Comparison of ENCODE assay signal across 16 mouse cellular contexts in genomic region chrX:164951858-164952576, GRCm38 (mm10). TPM values are rescaled to one million over a fixed set of nuclear protein-coding genes. Genes with fewer than 3 reads are reported as not detected.
A peak's percentile ranks its signal among the peaks of the same experiment; 100 is the strongest.
DNase-seq lines count a peak whose midpoint lies in the region; ATAC-seq and TF ChIP-seq lines count a peak whose summit lies in the region.
"Had no signal": no experiment of that assay in that cellular context is flagged by ENCODE, and none has a peak within 500 bp of the region (broad histone marks: within the 10 kb centered on the region; RNA-seq: fewer than 3 reads in every experiment).

No protein-coding gene starts in this region.

- peaks cover 27% of the 10 kb centered on the region for H3K36me3 ChIP-seq in megakaryocyte, embryonic 14.5 days (replicated peaks; ENCODE audit: low read length)
- H3K36me3 ChIP-seq: liver, embryonic 12.5 days; midbrain, embryonic 15.5 days; neural tube, embryonic 15.5 days had no signal

- no peaks in the 10 kb centered on the region for H3K9me3 ChIP-seq in megakaryocyte, embryonic 14.5 days
- H3K9me3 ChIP-seq: liver, embryonic 12.5 days; midbrain, embryonic 15.5 days; neural tube, embryonic 15.5 days had no signal

- peaks cover 11% of the 10 kb centered on the region for H3K4me1 ChIP-seq in megakaryocyte, embryonic 14.5 days
- H3K4me1 ChIP-seq: liver, embryonic 12.5 days; midbrain, embryonic 15.5 days; neural tube, embryonic 15.5 days had no signal

- no peak overlapping the region for H3K4me3 ChIP-seq in gastrocnemius, adult 2 months
- H3K4me3 ChIP-seq in megakaryocyte, embryonic 14.5 days (replicated peaks), result peak overlapping the region; percentile 14
- H3K4me3 ChIP-seq: liver, embryonic 12.5 days; midbrain, embryonic 15.5 days; neural tube, embryonic 15.5 days had no signal

- intact Hi-C loops in gastrocnemius, adult 2 months (cut with DNase I), result no loop called here

- ATAC-seq in megakaryocyte, adult 5-6 weeks (ENCODE audit: poor library complexity, severe bottlenecking), result no peak
- no peak for ATAC-seq in cerebellum, adult (ENCODE audit: insufficient number of reproducible peaks, low FRiP score, low TSS enrichment)
- ATAC-seq: liver, embryonic 12.5 days; midbrain, embryonic 15.5 days had no signal

- no peaks in the 10 kb centered on the region for H3K27me3 ChIP-seq in megakaryocyte, embryonic 14.5 days (replicated peaks)
- H3K27me3 ChIP-seq: liver, embryonic 12.5 days; midbrain, embryonic 15.5 days; neural tube, embryonic 15.5 days had no signal

- DNase-seq in gastrocnemius, adult 2 months, result peak; percentile 15
- DNase-seq in gastrocnemius, postnatal 25 days, result no peak
- DNase-seq in kidney, postnatal 25 days, result peak; percentile 13 to 52
- DNase-seq in c-Kit-positive CD71-positive TER-119-positive erythroid progenitor cells, embryonic 14.5 days (ENCODE audit: low spot score), result no peak
- no peak for DNase-seq in spleen, adult 18-20 months
- DNase-seq: B cell, adult 2 months; gastrocnemius, postnatal 14 days; thymus, adult 18-20 months had no signal

- peak overlapping the region; percentile 70 for H3K27ac ChIP-seq in gastrocnemius, adult 2 months
- H3K27ac ChIP-seq: liver, embryonic 12.5 days; midbrain, embryonic 15.5 days; neural tube, embryonic 15.5 days had no signal

- TF ChIP-seq CTCF in gastrocnemius, adult 2 months (IDR thresholded peaks at IDR 0.05), result no peak

RNA-seq across cellular contexts. Expression of gene Mospd2, which starts 28.2 kb away (rescaled TPM):
- 1 to 10 TPM; 7.3 to 8.1 TPM for total RNA-seq in gastrocnemius, adult 2 months (2021)
- total RNA-seq in gastrocnemius, postnatal 25 days (2021), result 1 to 10 TPM; 7.0 to 7.2 TPM
- polyA plus RNA-seq in megakaryocyte, embryonic 14.5 days (2012; ENCODE audit: insufficient read depth, low replicate concordance), result 0.09 TPM in 1 of 2 replicates, not detected in the other
- 76.1 and 79.3 TPM in 2 replicates for total RNA-seq in megakaryocyte, adult 5-6 weeks (2015)
- 76.1 and 87.5 TPM in 2 replicates for total RNA-seq in megakaryocyte, adult 5-6 weeks (2017)

RNA-seq across cellular contexts. Expression of gene Fancb, which starts 28.4 kb away (rescaled TPM):
- total RNA-seq in gastrocnemius, adult 2 months (2021), result under 1 TPM; 0.45 to 0.54 TPM
- under 1 TPM; 0.49 to 0.51 TPM for total RNA-seq in gastrocnemius, postnatal 25 days (2021)
- not detected in 2 replicates for polyA plus RNA-seq in megakaryocyte, embryonic 14.5 days (2012; ENCODE audit: insufficient read depth, low replicate concordance)
- 5.5 and 8.2 TPM in 2 replicates for total RNA-seq in megakaryocyte, adult 5-6 weeks (2015)
- total RNA-seq in megakaryocyte, adult 5-6 weeks (2017), result 7.2 and 10.5 TPM in 2 replicates

RNA-seq across cellular contexts. Expression of gene Gm17604, which starts 52.6 kb away (rescaled TPM):
- total RNA-seq in gastrocnemius, adult 2 months (2021), result not detected
- total RNA-seq in gastrocnemius, postnatal 25 days (2021), result not detected
- not detected in 2 replicates for polyA plus RNA-seq in megakaryocyte, embryonic 14.5 days (2012; ENCODE audit: insufficient read depth, low replicate concordance)
- total RNA-seq in megakaryocyte, adult 5-6 weeks (2015), result not detected in 2 replicates
- not detected in 2 replicates for total RNA-seq in megakaryocyte, adult 5-6 weeks (2017)
- total RNA-seq: gastrocnemius, postnatal 14 days; layer of hippocampus, postnatal 10 days had no signal
- polyA plus RNA-seq: liver, embryonic 12.5 days; midbrain, embryonic 15.5 days; neural tube, embryonic 15.5 days; spleen, adult 2 months had no signal

Comparison
In these comparisons a context has a peak if more than half of its experiments do, and no peak if none do; other contexts are left out.
1. DNase-seq: peak in gastrocnemius, adult 2 months (single experiment) and kidney, postnatal 25 days (2 of 2); none in gastrocnemius, postnatal 25 days (single experiment), c-Kit-positive CD71-positive TER-119-positive erythroid progenitor cells, embryonic 14.5 days (single experiment) and spleen, adult 18-20 months (0 of 2).
2. RNA of gene Mospd2, which starts 28.2 kb away (total RNA-seq): 76.1 to 87.5 TPM in megakaryocyte, adult 5-6 weeks; 7.3 to 8.1 TPM in gastrocnemius, adult 2 months and 7.0 to 7.2 TPM in gastrocnemius, postnatal 25 days; every median in the first group is over 4 times any median in the second.
3. RNA of gene Fancb, which starts 28.4 kb away (total RNA-seq): 5.5 to 10.5 TPM in megakaryocyte, adult 5-6 weeks; 0.45 to 0.54 TPM in gastrocnemius, adult 2 months and 0.49 to 0.51 TPM in gastrocnemius, postnatal 25 days; every median in the first group is over 4 times any median in the second.